Mouse (Mus musculus) kidney, embryonic 14.5 days (tissue): ENCODE measurements around the gene Paxbp1. TPM values are rescaled to one million over a fixed set of nuclear protein-coding genes. Genes with fewer than 3 reads are reported as not detected.

Experiments used
- ATAC-seq: fragments of 200-750 bp; cut with Nextera tagmentation; 2 replicates; pipeline ENCODE4 v1.8.0; 2017; ENCODE audit warnings: moderate number of reproducible peaks, mild to moderate bottlenecking, moderate TSS enrichment, moderate library complexity; ENCODE audit not compliant: low FRiP score, low TSS enrichment
- H3K27ac ChIP-seq: fragments of 300-500 bp; sonication (generic); 2 replicates; pipeline ENCODE4 v1.5.1; 2014; ENCODE audit warnings: low read depth, mild to moderate bottlenecking, low read length, moderate library complexity, mixed read lengths
- H3K27me3 ChIP-seq: fragments of 300-500 bp; sonication (generic); 2 replicates; pipeline ENCODE4 v1.6.1; 2014; ENCODE audit warnings: mild to moderate bottlenecking, low read length; ENCODE audit not compliant: control insufficient read depth, insufficient read depth
- H3K36me3 ChIP-seq: fragments of 300-500 bp; sonication (generic); 2 replicates; pipeline ENCODE4 v1.6.1; 2014; ENCODE audit warnings: low read length, mixed read lengths; ENCODE audit not compliant: control insufficient read depth, insufficient read depth
- H3K4me1 ChIP-seq: fragments of 300-500 bp; sonication (generic); 2 replicates; pipeline ENCODE4 v1.6.1; 2014; ENCODE audit warnings: low read length, mixed read lengths; ENCODE audit not compliant: control insufficient read depth, insufficient read depth
- H3K4me2 ChIP-seq: fragments of 300-500 bp; sonication (generic); replicated peaks from 2 replicates; pipeline ENCODE4 v1.6.1; 2014; ENCODE audit warnings: low read depth, mild to moderate bottlenecking, low read length
- H3K4me3 ChIP-seq: fragments of 300-500 bp; sonication (generic); 2 replicates; pipeline ENCODE4 v1.5.1; 2014; ENCODE audit warnings: mild to moderate bottlenecking, low read length
- H3K9ac ChIP-seq: fragments of 300-500 bp; sonication (generic); 2 replicates; pipeline ENCODE4 v1.6.1; 2014; ENCODE audit warnings: low read depth, mild to moderate bottlenecking, low read length, moderate library complexity
- H3K9me3 ChIP-seq: fragments of 300-500 bp; sonication (generic); 2 replicates; pipeline ENCODE4 v1.6.1; 2016; ENCODE audit warnings: low read length; ENCODE audit not compliant: control insufficient read depth
- WGBS: fragments of 180-500 bp; shearing (Covaris S2); extraction: QIAGEN DNeasy Blood & Tissue Kit; methylation state at CpG from one replicate; pipeline ENCODE4 v1.1.7; 2014; 5-methylcytosine and 5-hydroxymethylcytosine counted together
- polyA plus RNA-seq: library from polyadenylated mRNA; unstranded; fragments of >200 nt; fragmentation: Nextera tagmentation; extraction: Ambion mirVana; gene quantifications from 2 replicates; pipeline ENCODE4 v1.2.1, GENCODE M21; 2014

Gene Paxbp1
- polyA plus RNA-seq, 1 experiment from 2014 or later, result 75.6 TPM

DNA sequence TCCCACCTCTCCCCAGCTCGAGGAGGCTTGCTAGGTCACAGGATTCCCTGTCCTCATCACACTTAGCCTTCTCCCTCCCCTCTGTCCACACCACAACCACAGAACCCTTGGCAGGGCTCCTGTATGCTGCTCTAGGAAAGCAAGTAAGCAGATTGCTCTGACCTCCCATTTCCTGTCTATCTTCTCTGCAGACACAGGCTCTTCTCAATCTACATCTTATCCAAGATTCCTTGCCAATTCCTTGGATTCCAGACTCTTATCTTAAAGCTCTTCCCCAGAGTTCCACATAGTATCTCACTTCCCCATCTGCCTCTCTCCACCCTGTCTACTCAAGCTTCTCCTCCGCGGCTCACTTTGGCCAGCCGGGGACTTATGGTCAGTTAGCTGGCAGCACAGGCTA lies 49.3 kb downstream of the Paxbp1 start:
- WGBS, result 50% methylated on average over 4 of the region's 4 CpGs
- Histone ChIP-seq H3K4me2 (no peak overlapping the region), H3K27me3 (no peaks in the 10 kb centered on the region), H3K4me1 (no peaks in the 10 kb centered on the region), H3K4me3 (no peak overlapping the region), H3K9ac (no peak overlapping the region), H3K9me3 (no peaks in the 10 kb centered on the region), H3K36me3 (peaks cover 4% of the 10 kb centered on the region; the same call in 1 of the 2 replicates), H3K27ac (no peak overlapping the region)
- no peak for ATAC-seq

DNA sequence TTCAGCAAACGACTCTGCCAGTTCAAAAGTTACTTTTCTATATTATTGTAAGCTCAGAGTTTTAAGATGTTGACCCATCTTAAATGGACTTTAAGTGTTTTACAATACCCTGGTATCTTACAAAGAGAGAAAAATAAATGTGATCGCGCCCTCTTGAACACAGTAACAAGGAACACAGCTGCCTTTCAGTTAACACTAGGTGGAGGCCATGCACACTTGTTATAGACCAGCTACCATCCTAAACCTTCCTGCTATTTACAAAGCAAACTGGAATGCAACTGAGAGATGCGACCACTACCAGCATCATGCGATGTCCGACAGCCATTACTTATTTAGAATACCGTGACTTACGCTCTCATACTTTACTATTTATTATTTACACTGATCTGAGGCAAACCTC lies 55.2 kb downstream of the Paxbp1 start:
- Histone ChIP-seq H3K4me1 (no peaks in the 10 kb centered on the region), H3K4me3 (no peak overlapping the region), H3K9ac (no peak overlapping the region), H3K4me2 (no peak overlapping the region), H3K9me3 (no peaks in the 10 kb centered on the region), H3K27me3 (no peaks in the 10 kb centered on the region), H3K36me3 (peaks cover 4% of the 10 kb centered on the region; the same call in 1 of the 2 replicates), H3K27ac (no peak overlapping the region)
- no peak for ATAC-seq
- 92% methylated on average over 8 of the region's 8 CpGs for WGBS

DNA sequence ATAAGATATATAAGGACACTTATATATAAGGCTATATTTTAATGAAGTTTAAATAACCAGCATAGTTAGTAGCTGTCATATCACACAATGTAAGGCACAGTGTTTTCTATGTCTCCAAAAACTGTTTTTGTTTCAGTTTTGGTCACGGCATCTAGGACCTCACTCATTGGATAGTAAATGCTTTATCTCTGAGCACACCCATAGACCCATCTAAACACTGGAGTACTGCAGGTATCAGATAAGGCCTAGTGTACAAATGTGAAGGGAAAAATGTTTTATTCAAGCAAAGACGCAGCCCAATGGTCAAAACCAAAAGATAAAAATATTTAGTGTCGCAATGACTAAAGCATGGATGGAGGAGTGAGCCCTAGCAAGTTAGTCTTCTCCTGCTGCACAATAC lies 55.7 kb downstream of the Paxbp1 start:
- no peak overlapping the region for H3K4me2 ChIP-seq
- no peaks in the 10 kb centered on the region for H3K4me1 ChIP-seq
- WGBS, result 90% methylated on average over 3 of the region's 3 CpGs
- H3K27ac ChIP-seq, result no peak overlapping the region
- ATAC-seq, result no peak
- no peak overlapping the region for H3K4me3 ChIP-seq
- no peaks in the 10 kb centered on the region for H3K27me3 ChIP-seq
- H3K36me3 ChIP-seq, result peaks cover 4% of the 10 kb centered on the region; the same call in 1 of the 2 replicates
- H3K9me3 ChIP-seq, result no peaks in the 10 kb centered on the region
- H3K9ac ChIP-seq, result no peak overlapping the region

DNA sequence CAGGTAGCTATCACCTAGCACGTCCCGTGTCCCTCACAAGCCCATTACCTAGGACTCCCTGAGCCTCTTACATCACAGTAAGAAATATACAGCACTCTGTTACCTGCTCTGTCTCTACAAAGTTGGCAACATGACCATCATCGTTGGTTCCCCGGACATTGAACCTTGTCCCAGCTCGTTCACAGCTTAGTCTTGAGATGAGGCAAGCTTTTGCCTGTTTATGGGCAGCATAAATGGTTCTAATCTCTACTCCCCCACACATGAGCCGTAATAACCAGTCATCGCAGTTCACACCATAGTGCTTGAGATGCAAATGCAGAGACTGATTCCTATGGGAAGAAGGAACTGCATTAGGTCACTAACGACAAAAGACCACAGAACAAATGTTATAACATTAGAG lies 56.3 kb downstream of the Paxbp1 start:
- no peak overlapping the region for H3K4me3 ChIP-seq
- H3K27ac ChIP-seq, result no peak overlapping the region
- H3K4me1 ChIP-seq, result no peaks in the 10 kb centered on the region
- no peaks in the 10 kb centered on the region for H3K9me3 ChIP-seq
- H3K27me3 ChIP-seq, result no peaks in the 10 kb centered on the region
- H3K4me2 ChIP-seq, result no peak overlapping the region
- peaks cover 4% of the 10 kb centered on the region; the same call in 1 of the 2 replicates for H3K36me3 ChIP-seq
- ATAC-seq, result no peak
- no peak overlapping the region for H3K9ac ChIP-seq
- WGBS, result 89% methylated on average over 8 of the region's 8 CpGs

DNA sequence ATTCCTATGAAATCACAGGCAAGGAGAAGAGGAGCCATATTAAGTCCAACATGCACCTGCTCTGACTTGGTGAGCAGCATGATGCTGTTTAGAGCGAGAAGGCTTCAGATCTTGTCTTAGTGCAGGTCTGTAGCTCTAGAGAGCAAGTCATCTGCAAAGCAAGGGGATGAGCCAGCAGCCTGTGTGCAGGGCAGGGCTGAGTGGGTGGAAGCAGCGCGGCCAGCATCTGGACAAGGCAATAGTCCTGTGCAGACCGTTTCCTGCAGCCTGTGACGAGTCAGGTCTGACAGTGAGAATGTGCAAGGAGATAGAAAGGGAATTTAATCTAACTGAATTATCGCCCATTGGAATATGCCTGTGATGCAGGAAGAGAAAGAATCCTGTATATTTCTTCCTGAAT lies 73.3 kb downstream of the Paxbp1 start:
- no peak overlapping the region for H3K9ac ChIP-seq
- no peaks in the 10 kb centered on the region for H3K9me3 ChIP-seq
- 94% methylated on average over 6 of the region's 6 CpGs for WGBS
- H3K4me3 ChIP-seq, result no peak overlapping the region
- H3K36me3 ChIP-seq, result peaks cover 8% of the 10 kb centered on the region; the same call in 1 of the 2 replicates
- ATAC-seq, result no peak
- H3K4me2 ChIP-seq, result no peak overlapping the region
- H3K27me3 ChIP-seq, result no peaks in the 10 kb centered on the region
- no peak overlapping the region for H3K27ac ChIP-seq
- no peaks in the 10 kb centered on the region for H3K4me1 ChIP-seq

DNA sequence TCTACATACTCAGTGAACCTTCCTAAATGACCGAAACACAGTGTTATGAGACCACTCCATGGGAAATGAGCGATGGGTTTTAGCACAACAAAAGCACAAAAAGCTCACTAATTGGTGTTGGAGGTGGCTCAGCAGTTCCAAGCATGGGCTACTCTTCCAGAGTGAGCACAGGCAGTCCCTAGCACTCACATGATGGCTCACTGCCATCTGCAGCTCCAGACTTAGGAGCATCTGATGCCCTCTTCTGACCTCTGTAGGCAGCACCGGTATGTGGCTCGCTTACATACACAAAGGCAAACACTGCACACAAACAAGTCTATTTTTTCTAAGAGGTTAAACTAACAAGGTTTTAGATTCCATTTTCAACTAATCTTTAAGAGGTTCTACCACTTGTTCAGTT lies 78.1 kb downstream of the Paxbp1 start:
- no peaks in the 10 kb centered on the region for H3K9me3 ChIP-seq
- H3K4me2 ChIP-seq, result no peak overlapping the region
- H3K4me3 ChIP-seq, result no peak overlapping the region
- H3K4me1 ChIP-seq, result no peaks in the 10 kb centered on the region
- H3K36me3 ChIP-seq, result peaks cover 18% of the 10 kb centered on the region
- WGBS, result 75% methylated on average over 4 of the region's 4 CpGs
- H3K9ac ChIP-seq, result no peak overlapping the region
- no peak for ATAC-seq
- no peaks in the 10 kb centered on the region for H3K27me3 ChIP-seq
- no peak overlapping the region for H3K27ac ChIP-seq

DNA sequence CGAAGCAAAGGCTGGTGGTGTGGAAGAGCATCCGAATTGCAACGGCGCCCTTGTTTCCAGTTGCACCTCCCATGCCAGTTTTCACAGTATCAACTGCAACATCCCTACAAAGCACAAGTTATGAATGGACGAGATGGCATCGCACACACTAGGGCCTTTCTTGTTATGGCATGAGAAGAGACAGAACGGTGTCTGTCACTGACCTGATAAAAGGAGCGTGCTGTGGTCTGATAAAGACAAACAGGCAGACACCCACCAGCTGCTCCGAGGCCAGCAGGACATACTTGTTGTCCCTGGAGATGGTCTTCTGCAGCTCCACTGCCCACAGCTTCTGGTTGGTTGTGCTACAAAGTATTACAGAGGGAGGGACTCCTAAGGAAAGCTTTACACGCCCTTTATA lies 80.0 kb downstream of the Paxbp1 start:
- H3K4me2 ChIP-seq, result no peak overlapping the region
- H3K4me3 ChIP-seq, result no peak overlapping the region
- H3K27ac ChIP-seq, result no peak overlapping the region
- no peaks in the 10 kb centered on the region for H3K27me3 ChIP-seq
- no peaks in the 10 kb centered on the region for H3K9me3 ChIP-seq
- 92% methylated on average over 10 of the region's 10 CpGs for WGBS
- no peaks in the 10 kb centered on the region for H3K4me1 ChIP-seq
- peaks cover 22% of the 10 kb centered on the region for H3K36me3 ChIP-seq
- H3K9ac ChIP-seq, result no peak overlapping the region
- ATAC-seq, result no peak

Other genes starting within 250 kb of the Paxbp1 start
- 10.5 and 13.5 TPM in 2 replicates for gene Urb1, start 234.1 kb downstream of the Paxbp1 start, polyA plus RNA-seq
- 0.20 and 0.51 TPM in 2 replicates for gene Eva1c, start 217.8 kb downstream of the Paxbp1 start, polyA plus RNA-seq
- gene Cfap298, start 109.4 kb downstream of the Paxbp1 start, polyA plus RNA-seq, result 47.7 and 50.7 TPM in 2 replicates
- gene Synj1, start 33.2 kb downstream of the Paxbp1 start, polyA plus RNA-seq, result 10.8 and 15.5 TPM in 2 replicates
- 0.50 TPM in 1 of 2 replicates, not detected in the other for gene 4932438H23Rik, start 50.6 kb upstream of the Paxbp1 start, polyA plus RNA-seq
- gene Olig2, start 180.9 kb upstream of the Paxbp1 start, polyA plus RNA-seq, result not detected in 2 replicates
- gene Olig1, start 225.2 kb upstream of the Paxbp1 start, polyA plus RNA-seq, result not detected in 2 replicates